Mouse (Mus musculus): ENCODE results near the gene Taf3. TPM values are rescaled to one million over a fixed set of nuclear protein-coding genes. Genes with fewer than 3 reads are reported as not detected.

Taf3 gene
- polyA plus RNA-seq, 1 experiment from 2014 or later, result 9.4 TPM

GRCm38 (mm10) chr2:10079745-10080309, 31.4 kb upstream of the Taf3 start:
- Histone ChIP-seq H3K9ac (ENCODE audit: low read length) (peak overlapping the region; percentile 99), H3K4me2 (ENCODE audit: low read length) (peak overlapping the region; percentile 81), H3K27ac (replicated peaks in 1 of 2; ENCODE audit: control insufficient read depth in 1 of 2, insufficient read depth in 1 of 2, low read depth in 2 of 2, low read length in 2 of 2) (peak overlapping the region; percentile 93 to 95), H3K27me3 (ENCODE audit: control insufficient read depth, insufficient read depth, low read length) (no peaks in the 10 kb centered on the region), H3K9me3 (ENCODE audit: control insufficient read depth, low read length) (no peaks in the 10 kb centered on the region), H3K4me1 (ENCODE audit: control insufficient read depth in 2 of 2, insufficient read depth in 2 of 2, low read length in 2 of 2) (peaks cover 7 to 40% of the 10 kb centered on the region in 2 experiments), H3K36me3 (ENCODE audit: control insufficient read depth, insufficient read depth, low read length) (peaks cover 13% of the 10 kb centered on the region), H3K4me3 (ENCODE audit: control insufficient read depth in 1 of 2, insufficient read depth in 1 of 2, low read depth in 1 of 2, low read length in 2 of 2) (peak overlapping the region; percentile 76 to 86)
- peak; percentile 33; the same call in 1 of the 2 replicates for ATAC-seq (ENCODE audit: insufficient number of reproducible peaks, insufficient read depth, low FRiP score, low read depth)
- under 1% methylated on average over 28 of the region's 28 CpGs for WGBS

DNA sequence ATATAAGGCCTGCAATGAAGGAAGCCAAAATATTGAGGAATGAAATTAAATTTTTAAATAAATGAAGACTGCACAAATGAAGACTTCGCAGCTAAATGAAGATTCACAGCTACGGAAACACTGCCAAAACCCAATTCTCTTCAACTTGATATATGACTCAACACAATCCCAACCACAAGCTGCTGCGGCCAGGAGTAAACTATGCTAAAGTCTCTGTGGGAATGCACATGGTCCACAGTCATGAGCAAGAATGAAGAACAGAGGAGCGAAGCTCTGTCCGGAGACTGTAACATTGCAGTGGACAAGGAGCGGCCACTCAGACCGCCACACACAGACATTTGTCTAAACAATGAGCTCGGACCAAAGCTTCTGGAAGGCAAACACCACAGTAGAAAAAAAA, 28.3 kb upstream of the Taf3 start:
- 75% methylated on average over 8 of the region's 8 CpGs for WGBS
- Histone ChIP-seq H3K9ac (ENCODE audit: low read length) (no peak overlapping the region), H3K4me1 (ENCODE audit: control insufficient read depth in 2 of 2, insufficient read depth in 2 of 2, low read length in 2 of 2) (peaks cover 15 to 62% of the 10 kb centered on the region in 2 experiments), H3K36me3 (ENCODE audit: control insufficient read depth, insufficient read depth, low read length) (peaks cover 18% of the 10 kb centered on the region), H3K4me2 (ENCODE audit: low read length) (peak overlapping the region; percentile 81), H3K4me3 (ENCODE audit: control insufficient read depth in 1 of 2, insufficient read depth in 1 of 2, low read depth in 1 of 2, low read length in 2 of 2) (peak overlapping the region in 1 of 2 experiments; percentile 7; a peak in 2 of 4 replicates), H3K27ac (replicated peaks in 1 of 2; ENCODE audit: control insufficient read depth in 1 of 2, insufficient read depth in 1 of 2, low read depth in 2 of 2, low read length in 2 of 2) (no peak overlapping the region), H3K9me3 (ENCODE audit: control insufficient read depth, low read length) (no peaks in the 10 kb centered on the region), H3K27me3 (ENCODE audit: control insufficient read depth, insufficient read depth, low read length) (no peaks in the 10 kb centered on the region)
- no peak for ATAC-seq (ENCODE audit: insufficient number of reproducible peaks, insufficient read depth, low FRiP score, low read depth)

DNA sequence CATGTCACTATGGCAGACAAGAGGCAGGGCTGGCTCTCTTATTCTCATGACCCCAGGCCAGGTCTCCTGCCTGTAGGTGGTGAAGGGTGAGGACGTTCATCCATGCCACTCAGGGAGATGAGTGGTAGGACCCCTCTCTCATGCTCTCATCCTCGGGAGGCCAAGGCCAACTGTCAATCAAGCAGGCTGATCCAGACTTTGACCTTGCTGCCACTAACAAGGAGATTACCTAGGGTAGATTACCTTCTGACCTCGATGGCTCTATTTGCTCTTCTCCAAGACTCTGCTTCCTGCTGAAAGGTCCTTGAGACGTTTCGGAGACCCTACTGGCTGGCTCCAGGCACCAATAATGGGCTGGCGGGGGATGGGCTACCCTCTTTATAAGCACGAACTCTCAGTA, 26.1 kb upstream of the Taf3 start:
- Histone ChIP-seq H3K36me3 (ENCODE audit: control insufficient read depth, insufficient read depth, low read length) (peaks cover 26% of the 10 kb centered on the region), H3K9ac (ENCODE audit: low read length) (no peak overlapping the region), H3K9me3 (ENCODE audit: control insufficient read depth, low read length) (no peaks in the 10 kb centered on the region), H3K27me3 (ENCODE audit: control insufficient read depth, insufficient read depth, low read length) (no peaks in the 10 kb centered on the region), H3K4me2 (ENCODE audit: low read length) (no peak overlapping the region), H3K4me3 (ENCODE audit: control insufficient read depth in 1 of 2, insufficient read depth in 1 of 2, low read depth in 1 of 2, low read length in 2 of 2) (no peak overlapping the region), H3K27ac (replicated peaks in 1 of 2; ENCODE audit: control insufficient read depth in 1 of 2, insufficient read depth in 1 of 2, low read depth in 2 of 2, low read length in 2 of 2) (no peak overlapping the region), H3K4me1 (ENCODE audit: control insufficient read depth in 2 of 2, insufficient read depth in 2 of 2, low read length in 2 of 2) (peaks cover 15 to 59% of the 10 kb centered on the region in 2 experiments)
- 0 out of 2 replicates have a peak, but pooled peaks have one; percentile 14 for ATAC-seq (ENCODE audit: insufficient number of reproducible peaks, insufficient read depth, low FRiP score, low read depth)
- WGBS, result 64% methylated on average over 7 of the region's 7 CpGs

DNA sequence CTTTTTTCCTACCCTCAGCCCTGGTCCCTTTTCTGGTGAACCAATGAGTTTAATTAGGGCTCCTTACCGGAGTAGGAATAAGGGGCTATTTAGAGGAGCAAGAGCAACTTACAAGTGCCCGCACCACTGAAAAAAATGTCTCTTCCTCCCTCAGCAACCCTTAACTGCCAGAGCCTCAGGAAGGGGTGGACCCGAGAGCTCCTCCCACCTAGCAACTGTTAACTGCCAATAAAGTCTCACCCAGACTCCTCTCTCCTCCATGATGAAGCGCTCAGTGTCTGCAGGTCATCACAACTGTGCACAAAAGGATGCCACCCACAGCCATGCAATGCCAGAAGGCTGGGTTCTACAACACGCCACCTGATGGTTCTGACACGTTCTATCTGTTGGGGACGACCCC, 23.4 kb upstream of the Taf3 start:
- WGBS, result 80% methylated on average over 7 of the region's 7 CpGs
- H3K27me3 ChIP-seq (ENCODE audit: control insufficient read depth, insufficient read depth, low read length), result no peaks in the 10 kb centered on the region
- no peaks in the 10 kb centered on the region for H3K9me3 ChIP-seq (ENCODE audit: control insufficient read depth, low read length)
- H3K4me3 ChIP-seq (ENCODE audit: control insufficient read depth in 1 of 2, insufficient read depth in 1 of 2, low read depth in 1 of 2, low read length in 2 of 2), result no peak overlapping the region
- no peak overlapping the region for H3K27ac ChIP-seq (replicated peaks in 1 of 2; ENCODE audit: control insufficient read depth in 1 of 2, insufficient read depth in 1 of 2, low read depth in 2 of 2, low read length in 2 of 2)
- no peak for ATAC-seq (ENCODE audit: insufficient number of reproducible peaks, insufficient read depth, low FRiP score, low read depth)
- H3K36me3 ChIP-seq (ENCODE audit: control insufficient read depth, insufficient read depth, low read length), result peaks cover 52% of the 10 kb centered on the region
- H3K4me1 ChIP-seq (ENCODE audit: control insufficient read depth in 2 of 2, insufficient read depth in 2 of 2, low read length in 2 of 2), result peaks cover 11 to 39% of the 10 kb centered on the region in 2 experiments
- no peak overlapping the region for H3K9ac ChIP-seq (ENCODE audit: low read length)
- no peak overlapping the region for H3K4me2 ChIP-seq (ENCODE audit: low read length)

DNA sequence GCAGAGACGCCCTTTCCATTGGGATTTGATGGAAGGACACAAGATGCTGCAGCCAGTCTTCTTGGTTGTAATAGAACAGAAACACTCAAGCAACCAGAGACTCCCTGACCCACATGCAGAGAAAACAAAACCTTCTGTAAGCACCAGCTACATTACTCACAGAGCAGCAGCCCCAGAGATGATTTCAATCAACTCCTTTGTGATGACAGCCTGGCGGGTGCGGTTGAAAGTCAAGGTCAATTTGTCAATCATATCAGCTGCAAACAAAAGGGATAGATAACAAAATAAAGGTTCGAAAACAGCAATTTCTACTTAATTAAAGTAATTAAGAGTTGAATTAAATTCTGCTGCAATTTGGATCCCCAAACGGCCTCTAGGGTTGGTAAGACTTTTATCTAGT, 10.4 kb upstream of the Taf3 start:
- no peak overlapping the region for H3K9ac ChIP-seq (ENCODE audit: low read length)
- H3K9me3 ChIP-seq (ENCODE audit: control insufficient read depth, low read length), result no peaks in the 10 kb centered on the region
- no peaks in the 10 kb centered on the region for H3K27me3 ChIP-seq (ENCODE audit: control insufficient read depth, insufficient read depth, low read length)
- 77% methylated on average over 5 of the region's 5 CpGs for WGBS
- no peak overlapping the region for H3K4me3 ChIP-seq (ENCODE audit: control insufficient read depth in 1 of 2, insufficient read depth in 1 of 2, low read depth in 1 of 2, low read length in 2 of 2)
- no peak overlapping the region for H3K4me2 ChIP-seq (ENCODE audit: low read length)
- H3K27ac ChIP-seq (replicated peaks in 1 of 2; ENCODE audit: control insufficient read depth in 1 of 2, insufficient read depth in 1 of 2, low read depth in 2 of 2, low read length in 2 of 2), result no peak overlapping the region
- H3K36me3 ChIP-seq (ENCODE audit: control insufficient read depth, insufficient read depth, low read length), result peaks cover 97% of the 10 kb centered on the region
- ATAC-seq (ENCODE audit: insufficient number of reproducible peaks, insufficient read depth, low FRiP score, low read depth), result no peak
- no peaks in the 10 kb centered on the region for H3K4me1 ChIP-seq (ENCODE audit: control insufficient read depth in 2 of 2, insufficient read depth in 2 of 2, low read length in 2 of 2)

- ATAC-seq (ENCODE audit: insufficient number of reproducible peaks, insufficient read depth, low FRiP score, low read depth), result no peak
- Histone ChIP-seq H3K27ac (replicated peaks in 1 of 2; ENCODE audit: control insufficient read depth in 1 of 2, insufficient read depth in 1 of 2, low read depth in 2 of 2, low read length in 2 of 2) (no peak overlapping the region), H3K4me3 (ENCODE audit: control insufficient read depth in 1 of 2, insufficient read depth in 1 of 2, low read depth in 1 of 2, low read length in 2 of 2) (no peak overlapping the region), H3K4me1 (ENCODE audit: control insufficient read depth in 2 of 2, insufficient read depth in 2 of 2, low read length in 2 of 2) (peaks cover 0 to 10% of the 10 kb centered on the region in 2 experiments; a peak in 2 of 4 replicates), H3K27me3 (ENCODE audit: control insufficient read depth, insufficient read depth, low read length) (no peaks in the 10 kb centered on the region), H3K4me2 (ENCODE audit: low read length) (no peak overlapping the region), H3K9me3 (ENCODE audit: control insufficient read depth, low read length) (no peaks in the 10 kb centered on the region), H3K9ac (ENCODE audit: low read length) (no peak overlapping the region), H3K36me3 (ENCODE audit: control insufficient read depth, insufficient read depth, low read length) (peaks cover 33% of the 10 kb centered on the region)
- 89% methylated on average over 1 of the region's 1 CpGs for WGBS
Observed at GRCm38 (mm10) chr2:10051996-10052395, 3.6 kb upstream of the Taf3 start.

GRCm38 (mm10) chr2:10050878-10051277, 2.5 kb upstream of the Taf3 start:
- Histone ChIP-seq H3K4me2 (ENCODE audit: low read length) (no peak overlapping the region), H3K4me3 (ENCODE audit: control insufficient read depth in 1 of 2, insufficient read depth in 1 of 2, low read depth in 1 of 2, low read length in 2 of 2) (no peak overlapping the region), H3K36me3 (ENCODE audit: control insufficient read depth, insufficient read depth, low read length) (peaks cover 21% of the 10 kb centered on the region), H3K9me3 (ENCODE audit: control insufficient read depth, low read length) (no peaks in the 10 kb centered on the region), H3K9ac (ENCODE audit: low read length) (no peak overlapping the region), H3K27me3 (ENCODE audit: control insufficient read depth, insufficient read depth, low read length) (no peaks in the 10 kb centered on the region), H3K27ac (replicated peaks in 1 of 2; ENCODE audit: control insufficient read depth in 1 of 2, insufficient read depth in 1 of 2, low read depth in 2 of 2, low read length in 2 of 2) (no peak overlapping the region), H3K4me1 (ENCODE audit: control insufficient read depth in 2 of 2, insufficient read depth in 2 of 2, low read length in 2 of 2) (peaks cover 0 to 10% of the 10 kb centered on the region in 2 experiments; a peak in 2 of 4 replicates)
- WGBS, result 84% methylated on average over 3 of the region's 3 CpGs
- ATAC-seq (ENCODE audit: insufficient number of reproducible peaks, insufficient read depth, low FRiP score, low read depth), result no peak

DNA sequence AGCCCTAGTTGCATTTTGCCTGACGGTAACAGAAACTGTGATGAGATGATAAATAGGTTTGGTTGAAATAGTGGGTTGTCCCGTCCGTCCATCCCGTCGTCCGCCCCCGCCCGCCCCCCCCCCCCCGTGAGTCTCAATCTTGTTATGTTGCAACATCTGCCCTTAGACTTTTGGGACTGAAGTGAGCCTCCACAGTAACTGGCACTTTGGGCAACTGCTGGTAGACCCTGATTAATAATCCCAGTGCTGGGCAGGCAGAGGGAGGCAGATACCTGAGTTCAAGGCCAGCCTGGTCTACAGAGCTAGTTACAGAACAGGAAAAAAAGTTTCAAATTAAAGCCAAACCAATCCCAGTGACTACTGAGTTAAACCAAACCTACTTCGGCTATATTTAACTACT, 1.1 kb upstream of the Taf3 start:
- Histone ChIP-seq H3K27me3 (ENCODE audit: control insufficient read depth, insufficient read depth, low read length) (no peaks in the 10 kb centered on the region), H3K36me3 (ENCODE audit: control insufficient read depth, insufficient read depth, low read length) (peaks cover 7% of the 10 kb centered on the region; the same call in 1 of the 2 replicates), H3K4me1 (ENCODE audit: control insufficient read depth in 2 of 2, insufficient read depth in 2 of 2, low read length in 2 of 2) (peaks cover 0 to 10% of the 10 kb centered on the region in 2 experiments; a peak in 2 of 4 replicates), H3K27ac (replicated peaks in 1 of 2; ENCODE audit: control insufficient read depth in 1 of 2, insufficient read depth in 1 of 2, low read depth in 2 of 2, low read length in 2 of 2) (no peak overlapping the region), H3K4me3 (ENCODE audit: control insufficient read depth in 1 of 2, insufficient read depth in 1 of 2, low read depth in 1 of 2, low read length in 2 of 2) (peak overlapping the region in 1 of 2 experiments; percentile 95; a peak in 2 of 4 replicates), H3K4me2 (ENCODE audit: low read length) (peak overlapping the region; percentile 88), H3K9ac (ENCODE audit: low read length) (peak overlapping the region; percentile 89), H3K9me3 (ENCODE audit: control insufficient read depth, low read length) (no peaks in the 10 kb centered on the region)
- WGBS, result 17% methylated on average over 10 of the region's 10 CpGs
- no peak for ATAC-seq (ENCODE audit: insufficient number of reproducible peaks, insufficient read depth, low FRiP score, low read depth)

All from heart, embryonic 14.5 days (tissue).